Mouse (Mus musculus): Measurements from ENCODE around the gene Klhl35. TPM values are rescaled to one million over a fixed set of nuclear protein-coding genes. Genes with fewer than 3 reads are reported as not detected.

Gene Klhl35
- total RNA-seq (2021) = under 1 TPM; 0.19 to 0.46 TPM
- long read RNA-seq, experiment 1, partial matches to known transcripts = 0 of 1 reads
- long read RNA-seq, experiment 1, other reads (novel, unspliced or antisense) = 1 of 1 reads
- long read RNA-seq, experiment 2, partial matches to known transcripts = 1 of 1 reads
- long read RNA-seq, experiment 2, other reads (novel, unspliced or antisense) = 0 of 1 reads

GRCm38 (mm10) chr7:99465811-99466210 is at the start of gene Klhl35:
Klhl35 (plus strand) TSS chr7:99466004.
- no peak for DNase-seq (ENCODE audit: low spot score in 2 of 2)

- no peak for DNase-seq (ENCODE audit: low spot score in 2 of 2)
These were observed 46.5 kb upstream of the Klhl35 start for GRCm38 (mm10) chr7:99419311-99419710.

- DNase-seq (ENCODE audit: low spot score in 2 of 2) = no peak
These were observed 44.8 kb upstream of the Klhl35 start for GRCm38 (mm10) chr7:99421006-99421405.

- peak in 1 of 2 experiments; percentile 18 for DNase-seq (ENCODE audit: low spot score in 2 of 2)
These were observed 41.2 kb upstream of the Klhl35 start for GRCm38 (mm10) chr7:99424538-99425155.

- peak in 1 of 2 experiments; percentile 20 for DNase-seq (ENCODE audit: low spot score in 2 of 2)
These were observed 40.1 kb upstream of the Klhl35 start for GRCm38 (mm10) chr7:99425706-99426105.

GRCm38 (mm10) chr7:99427031-99427430 is 38.8 kb upstream of the Klhl35 start:
- DNase-seq (ENCODE audit: low spot score in 2 of 2) = no peak

GRCm38 (mm10) chr7:99427987-99428386 is 37.8 kb upstream of the Klhl35 start:
- DNase-seq (ENCODE audit: low spot score in 2 of 2) = no peak

GRCm38 (mm10) chr7:99428836-99429235 is 37.0 kb upstream of the Klhl35 start:
- no peak for DNase-seq (ENCODE audit: low spot score in 2 of 2)

GRCm38 (mm10) chr7:99429786-99430185 is 36.0 kb upstream of the Klhl35 start:
- DNase-seq (ENCODE audit: low spot score in 2 of 2) = no peak

GRCm38 (mm10) chr7:99430246-99430645 is 35.6 kb upstream of the Klhl35 start:
- DNase-seq (ENCODE audit: low spot score in 2 of 2) = no peak

GRCm38 (mm10) chr7:99432248-99432647 is 33.6 kb upstream of the Klhl35 start:
- DNase-seq (ENCODE audit: low spot score in 2 of 2) = no peak

GRCm38 (mm10) chr7:99432863-99433262 is 32.9 kb upstream of the Klhl35 start:
- DNase-seq (ENCODE audit: low spot score in 2 of 2) = no peak

GRCm38 (mm10) chr7:99434672-99435250 is 31.0 kb upstream of the Klhl35 start:
- DNase-seq (ENCODE audit: low spot score in 2 of 2) = no peak

- DNase-seq (ENCODE audit: low spot score in 2 of 2) = no peak
These were observed 29.3 kb upstream of the Klhl35 start for GRCm38 (mm10) chr7:99436530-99436929.

GRCm38 (mm10) chr7:99438881-99439280 is 26.9 kb upstream of the Klhl35 start:
- DNase-seq (ENCODE audit: low spot score in 2 of 2) = no peak

- peak in 1 of 2 experiments; percentile 32 for DNase-seq (ENCODE audit: low spot score in 2 of 2)
These were observed 24.2 kb upstream of the Klhl35 start for GRCm38 (mm10) chr7:99441534-99442072.

GRCm38 (mm10) chr7:99443164-99443563 is 22.6 kb upstream of the Klhl35 start:
- no peak for DNase-seq (ENCODE audit: low spot score in 2 of 2)

- DNase-seq (ENCODE audit: low spot score in 2 of 2) = no peak
These were observed 21.8 kb upstream of the Klhl35 start for GRCm38 (mm10) chr7:99444012-99444411.

GRCm38 (mm10) chr7:99445833-99446232 is 20.0 kb upstream of the Klhl35 start:
- DNase-seq (ENCODE audit: low spot score in 2 of 2) = no peak

- DNase-seq (ENCODE audit: low spot score in 2 of 2) = no peak
These were observed 18.5 kb upstream of the Klhl35 start for GRCm38 (mm10) chr7:99447323-99447722.

GRCm38 (mm10) chr7:99448619-99449018 is 17.2 kb upstream of the Klhl35 start:
- DNase-seq (ENCODE audit: low spot score in 2 of 2) = no peak

GRCm38 (mm10) chr7:99449063-99449462 is 16.7 kb upstream of the Klhl35 start:
- no peak for DNase-seq (ENCODE audit: low spot score in 2 of 2)

Measured in adrenal gland, adult 18-20 months (tissue).